Mouse (Mus musculus) brain, embryonic 14.5 days (tissue): ENCODE measurements around the gene Rhd.

ENCODE experiments used
- CTCF ChIP-seq: fragments of 200-500 bp; IDR thresholded peaks from 2 replicates; pipeline ENCODE4 v1.5.1; 2012; ENCODE audit warnings: inconsistent platforms, mild to moderate bottlenecking, moderate library complexity, borderline replicate concordance; ENCODE audit not compliant: insufficient read depth, insufficient read length; ENCODE audit errors: extremely low read depth
- POLR2A ChIP-seq: fragments of 200-500 bp; IDR thresholded peaks from 2 replicates; pipeline ENCODE4 v1.6.1; 2012; ENCODE audit warnings: mild to moderate bottlenecking, inconsistent platforms, borderline replicate concordance; ENCODE audit not compliant: poor library complexity, insufficient read depth, insufficient read length, severe bottlenecking; ENCODE audit errors: extremely low read depth

- TF ChIP-seq POLR2A (no peak), CTCF (no peak)
These were observed 38.7 kb downstream of the Rhd start for GRCm38 (mm10) chr4:134903046-134903445.
